Mouse (Mus musculus): ENCODE measurements at regions not wholly inside any gene's neighbourhood (a gene's known extent, or its start where the extent isn't known, plus 50 kb on each side); places are given as distances from the start of the nearest gene placed in this dataset.

GRCm38 (mm10) chr1:142605224-142605623, 1035.2 kb upstream of the B3galt2 start:
- DNase-seq (ENCODE audit: low spot score in 2 of 2): no peak

GRCm38 (mm10) chr1:142606082-142606481, 1034.4 kb upstream of the B3galt2 start:
- DNase-seq (ENCODE audit: low spot score in 2 of 2): no peak

- DNase-seq (ENCODE audit: low spot score in 2 of 2): no peak
Observed at GRCm38 (mm10) chr1:142621464-142621863, 1019.0 kb upstream of the B3galt2 start.

- no peak for DNase-seq (ENCODE audit: low spot score in 2 of 2)
Observed at GRCm38 (mm10) chr1:142624303-142624702, 1016.2 kb upstream of the B3galt2 start.

DNA sequence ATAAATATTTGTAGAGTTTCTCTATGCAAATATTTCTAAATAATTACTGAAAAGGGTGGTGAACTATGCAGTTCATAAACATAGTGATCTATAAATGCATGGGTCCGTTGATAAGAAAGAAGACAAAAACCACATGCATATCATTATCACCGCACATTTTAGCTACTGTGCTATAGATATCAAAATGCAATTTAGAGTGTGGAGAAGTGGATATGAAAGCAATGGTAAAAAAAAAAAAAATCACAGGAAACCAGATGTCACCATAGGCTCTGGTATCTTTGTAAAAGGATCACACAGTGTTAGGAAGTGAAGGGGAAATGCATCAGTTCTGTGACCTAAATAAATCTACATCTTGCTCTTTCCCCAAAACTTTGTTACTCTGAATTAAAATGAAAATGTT, 985.2 kb upstream of the B3galt2 start:
- DNase-seq (ENCODE audit: low spot score in 2 of 2): no peak

DNA sequence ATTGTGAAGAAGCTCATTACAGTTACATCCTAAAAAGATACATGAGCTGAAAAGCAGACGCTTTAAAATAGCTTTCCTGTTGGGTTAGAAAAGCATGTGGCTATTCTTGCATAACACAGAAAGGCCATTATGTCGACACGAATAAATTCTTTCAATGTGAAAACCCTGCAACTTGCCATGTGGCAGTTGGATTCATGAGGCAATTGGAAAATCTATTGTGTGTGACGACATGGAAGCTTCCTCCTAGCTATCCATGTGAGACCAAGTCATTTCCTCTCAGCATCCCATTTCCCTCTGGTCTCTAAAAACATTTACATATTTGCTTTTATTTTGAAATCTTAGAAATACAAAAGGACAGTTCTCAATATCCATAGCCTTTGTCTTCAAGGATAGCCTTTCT, 975.2 kb upstream of the B3galt2 start:
- no peak for DNase-seq (ENCODE audit: low spot score in 2 of 2)

- DNase-seq (ENCODE audit: low spot score in 2 of 2): no peak
Observed at GRCm38 (mm10) chr1:142679917-142680316, 960.5 kb upstream of the B3galt2 start.

GRCm38 (mm10) chr1:142688828-142689227, 951.6 kb upstream of the B3galt2 start:
- no peak for DNase-seq (ENCODE audit: low spot score in 2 of 2)

DNA sequence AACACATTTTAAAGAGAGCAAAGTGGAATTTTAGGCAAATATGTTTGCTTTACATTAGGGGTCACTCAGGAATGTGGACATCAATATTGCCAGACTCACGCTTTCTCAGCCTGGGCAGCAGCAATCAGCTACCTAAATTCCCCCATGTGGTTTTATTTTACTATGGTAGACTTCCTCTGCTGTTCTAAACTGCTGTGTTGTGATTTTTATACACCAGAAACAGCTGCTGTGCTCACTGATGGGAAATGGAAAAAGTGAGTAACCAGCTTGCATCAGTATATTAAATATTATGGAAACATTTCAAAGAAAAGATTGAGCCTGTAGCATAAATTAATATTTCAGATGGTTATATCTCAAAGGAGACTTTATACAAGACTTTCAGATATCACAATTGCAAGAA, 945.3 kb upstream of the B3galt2 start:
- no peak for DNase-seq (ENCODE audit: low spot score in 2 of 2)

DNA sequence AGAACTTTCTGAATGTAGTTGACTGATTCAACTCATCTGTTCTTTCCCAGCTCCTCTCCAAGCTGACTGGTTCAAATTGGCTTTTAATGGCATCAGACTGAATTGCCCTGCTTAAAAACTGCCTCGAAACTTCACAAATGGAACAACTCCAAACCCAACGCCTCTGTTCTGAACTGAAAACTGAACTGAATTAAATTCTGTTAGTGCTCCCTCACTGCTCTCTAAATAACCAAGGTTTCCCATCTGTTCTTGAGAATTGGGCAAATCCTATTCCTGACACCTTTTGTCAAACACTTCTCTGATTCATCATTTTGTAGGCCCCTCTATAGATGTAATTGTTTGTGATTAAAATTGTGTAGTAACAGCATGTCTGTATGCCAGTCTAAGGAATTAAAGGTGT, 932.2 kb upstream of the B3galt2 start:
- no peak for DNase-seq (ENCODE audit: low spot score in 2 of 2)

DNA sequence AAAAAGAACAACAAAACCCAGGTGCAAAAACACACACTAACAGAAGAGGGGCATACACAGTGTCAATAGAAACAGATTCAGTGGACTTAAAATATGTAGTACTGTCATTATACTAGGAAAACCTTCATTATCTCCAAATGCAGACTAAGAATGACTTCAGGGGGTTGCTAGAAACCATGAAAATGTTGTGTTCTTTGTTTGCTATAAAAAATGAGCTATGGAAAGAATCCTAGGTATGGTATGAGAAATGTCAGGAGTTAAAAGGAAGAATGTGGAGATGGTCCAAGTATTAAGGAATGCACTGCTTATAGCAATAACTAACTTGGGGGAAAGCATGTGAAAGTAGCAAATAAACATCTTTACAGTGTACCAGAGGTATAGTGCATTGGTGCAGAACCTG, 910.2 kb upstream of the B3galt2 start:
- DNase-seq (ENCODE audit: low spot score in 2 of 2): no peak

DNA sequence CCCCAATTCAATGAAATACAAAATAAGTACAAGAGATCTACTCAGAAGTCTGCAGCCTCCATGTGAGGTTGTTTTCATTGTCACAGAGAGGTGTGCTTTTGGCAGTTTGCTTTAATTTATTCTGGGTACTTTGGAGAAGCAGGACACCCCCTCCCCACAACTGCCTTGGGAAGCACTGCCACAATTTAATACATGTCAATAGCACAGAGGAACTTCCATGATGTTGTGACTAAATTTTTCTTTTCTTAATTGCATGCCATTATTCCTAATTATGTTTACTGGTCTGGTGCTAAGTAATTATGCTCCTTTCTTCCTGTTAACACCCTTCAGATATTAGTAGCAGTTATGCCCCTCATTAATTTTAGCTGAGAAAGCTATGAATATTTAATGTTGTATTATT, 906.4 kb upstream of the B3galt2 start:
- no peak for DNase-seq (ENCODE audit: low spot score in 2 of 2)

GRCm38 (mm10) chr1:142738376-142738775, 902.1 kb upstream of the B3galt2 start:
- no peak for DNase-seq (ENCODE audit: low spot score in 2 of 2)

GRCm38 (mm10) chr1:142742307-142742706, 898.2 kb upstream of the B3galt2 start:
- peak in 1 of 2 experiments; percentile 57 for DNase-seq (ENCODE audit: low spot score in 2 of 2)

- no peak for DNase-seq (ENCODE audit: low spot score in 2 of 2)
Observed at GRCm38 (mm10) chr1:142771010-142771409, 869.5 kb upstream of the B3galt2 start.

Measured in spleen, postnatal 4 days (tissue).